Mouse (Mus musculus) heart, embryonic 14.5 days (tissue): Measurements from ENCODE around the gene Lrrc8d. TPM values are rescaled to one million over a fixed set of nuclear protein-coding genes. Genes with fewer than 3 reads are reported as not detected.

Source experiments
- ATAC-seq: fragments of 200-750 bp; cut with Nextera tagmentation; 2 replicates; pipeline ENCODE4 v1.8.0; 2017; ENCODE audit warnings: low read depth, moderate TSS enrichment; ENCODE audit not compliant: insufficient number of reproducible peaks, insufficient read depth, low FRiP score
- H3K27ac ChIP-seq, 2 experiments: fragments of 200-500 bp in 1 of 2; fragments of 300-500 bp in 1 of 2; sonication (generic) in 1 of 2; replicated peaks in 1 of 2; 2 replicates each; pipeline ENCODE4 v1.5.1; 2012 to 2014; ENCODE audit warnings: low read depth in 2 of 2, low read length in 2 of 2, control low read depth in 1 of 2, mild to moderate bottlenecking in 1 of 2, mixed read lengths in 1 of 2; ENCODE audit not compliant: control insufficient read depth in 1 of 2, insufficient read depth in 1 of 2
- H3K27me3 ChIP-seq: fragments of 300-500 bp; sonication (generic); 2 replicates; pipeline ENCODE4 v1.6.1; 2014; ENCODE audit warnings: mild to moderate bottlenecking, low read length, control low read depth; ENCODE audit not compliant: control insufficient read depth, insufficient read depth
- H3K36me3 ChIP-seq: fragments of 300-500 bp; sonication (generic); 2 replicates; pipeline ENCODE4 v1.6.1; 2014; ENCODE audit warnings: mild to moderate bottlenecking, control low read depth, low read length, mixed read lengths; ENCODE audit not compliant: control insufficient read depth, insufficient read depth
- H3K4me1 ChIP-seq, 2 experiments: fragments of 200-500 bp in 1 of 2; fragments of 300-500 bp in 1 of 2; sonication (generic) in 1 of 2; 2 replicates each; pipeline ENCODE4 v1.6.1; 2012 to 2014; ENCODE audit warnings: low read length in 2 of 2, control low read depth in 1 of 2, mixed read lengths in 1 of 2; ENCODE audit not compliant: control insufficient read depth in 2 of 2, insufficient read depth in 2 of 2
- H3K4me2 ChIP-seq: fragments of 300-500 bp; sonication (generic); 2 replicates; pipeline ENCODE4 v1.6.1; 2014; ENCODE audit warnings: mild to moderate bottlenecking, low read length
- H3K4me3 ChIP-seq, 2 experiments: fragments of 200-500 bp in 1 of 2; fragments of 300-500 bp in 1 of 2; sonication (generic) in 1 of 2; 2 replicates each; pipeline ENCODE4 v1.5.1; 2012 to 2014; ENCODE audit warnings: low read length in 2 of 2, mild to moderate bottlenecking in 2 of 2, control low read depth in 1 of 2, low read depth in 1 of 2, moderate library complexity in 1 of 2; ENCODE audit not compliant: control insufficient read depth in 1 of 2, insufficient read depth in 1 of 2
- H3K9ac ChIP-seq: fragments of 300-500 bp; sonication (generic); 2 replicates; pipeline ENCODE4 v1.6.1; 2014; ENCODE audit warnings: mild to moderate bottlenecking, low read length
- H3K9me3 ChIP-seq: fragments of 300-500 bp; sonication (generic); 2 replicates; pipeline ENCODE4 v1.6.1; 2016; ENCODE audit warnings: low read length, control low read depth; ENCODE audit not compliant: control insufficient read depth
- WGBS: fragments of 180-500 bp; shearing (Covaris S2); extraction: QIAGEN DNeasy Blood & Tissue Kit; methylation state at CpG from one replicate; pipeline ENCODE4 v1.1.7; 2014; 5-methylcytosine and 5-hydroxymethylcytosine counted together
- polyA plus RNA-seq: library from polyadenylated mRNA; unstranded; fragments of >200 nt; fragmentation: Nextera tagmentation; extraction: Ambion mirVana; gene quantifications from 2 replicates; pipeline ENCODE4 v1.2.1, GENCODE M21; 2014

Lrrc8d gene
- polyA plus RNA-seq = 9.7 and 10.2 TPM in 2 replicates

DNA sequence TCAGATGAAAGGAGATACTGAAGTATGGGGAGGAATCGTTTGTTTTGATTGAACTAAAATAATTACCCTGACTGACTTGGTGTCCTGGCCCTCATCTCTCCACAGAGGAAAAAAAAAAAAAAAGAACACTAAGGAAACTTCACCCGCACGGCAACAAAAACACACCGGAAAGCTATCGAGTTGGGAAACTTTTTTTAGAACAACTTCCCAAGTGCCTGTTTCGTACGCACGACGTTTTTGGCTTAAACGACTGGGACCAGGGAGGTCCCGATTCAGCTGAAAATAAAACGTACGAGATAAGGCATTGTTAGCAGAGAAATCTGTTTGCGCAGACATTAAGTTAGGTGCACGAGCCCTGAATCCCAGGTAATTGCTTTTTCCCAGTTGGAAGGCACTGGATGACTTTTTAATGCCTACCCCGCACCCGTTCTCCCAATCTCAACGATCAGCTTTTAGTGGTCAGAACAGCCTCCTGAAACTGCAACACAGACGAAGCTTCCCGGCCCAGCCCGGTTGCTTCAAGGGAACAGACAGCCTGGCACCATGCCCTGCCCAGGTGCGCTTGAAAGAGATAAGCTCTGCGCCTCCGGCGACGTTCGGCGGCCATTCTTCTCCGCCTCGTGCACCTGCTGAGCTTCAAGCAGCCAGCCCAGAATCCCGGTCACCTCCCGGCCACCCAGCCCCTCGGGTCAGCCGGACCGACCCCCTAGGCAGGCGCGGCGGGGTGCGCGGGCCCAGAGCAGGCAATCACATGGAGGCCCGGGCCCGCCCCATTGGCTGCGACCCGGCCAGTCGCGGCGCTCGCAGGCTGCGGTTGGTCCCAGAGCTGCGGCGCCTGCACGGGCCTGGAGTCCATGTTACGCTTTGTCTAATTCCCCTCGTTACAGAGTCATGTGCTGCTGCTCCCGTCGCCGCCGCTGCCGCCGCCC is at the start of gene Lrrc8d:
Gene Lrrc8d, plus strand, starts transcription at position 829 of the 929 bp plus-strand sequence.
- Histone ChIP-seq H3K4me3 (peak within 1 kb of the TSS; percentile 78 to 95), H3K27ac (peak within 1 kb of the TSS; percentile 30 to 80; a peak in 3 of 4 replicates), H3K9ac (peak within 1 kb of the TSS; percentile 94), H3K4me2 (peak within 1 kb of the TSS; percentile 93), H3K4me1 (peaks cover 13 to 15% of the 10 kb centered on the region in 2 experiments), H3K36me3 (no peaks in the 10 kb centered on the region), H3K9me3 (no peaks in the 10 kb centered on the region), H3K27me3 (0 out of 2 replicates have a peak, but pooled peaks cover 10% of the 10 kb centered on the region)
- ATAC-seq = peak; percentile 90
- 2% methylated on average over 54 of the region's 60 CpGs for WGBS

- 82% methylated on average over 8 of the region's 8 CpGs for WGBS
These were observed 48.9 kb upstream of the Lrrc8d start for GRCm38 (mm10) chr5:105650728-105651479.

DNA sequence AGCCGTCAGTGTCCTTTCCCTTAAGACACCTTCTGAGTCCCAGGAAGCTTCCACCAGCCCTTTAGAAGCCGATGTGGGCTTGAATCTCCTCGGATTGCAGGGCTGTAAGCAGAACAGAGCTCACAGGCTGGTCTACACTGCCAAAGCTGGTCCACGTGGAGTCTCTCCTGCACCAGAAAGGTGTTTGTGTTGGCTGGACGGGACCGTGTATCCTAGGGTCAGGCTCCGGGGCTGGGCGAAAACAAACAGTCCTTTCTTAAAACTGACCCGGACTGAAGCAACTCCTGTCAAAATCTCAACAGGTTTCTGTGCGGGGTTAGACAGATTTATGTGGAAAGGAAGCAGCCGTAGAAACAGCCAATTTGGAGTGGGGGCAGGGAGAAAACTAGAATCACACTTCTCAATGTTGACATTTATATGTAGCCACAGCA is 48.2 kb upstream of the Lrrc8d start:
- Histone ChIP-seq H3K9me3 (no peaks in the 10 kb centered on the region), H3K36me3 (no peaks in the 10 kb centered on the region), H3K4me2 (no peak overlapping the region), H3K27ac (no peak overlapping the region), H3K4me3 (no peak overlapping the region), H3K9ac (no peak overlapping the region; the same call in 1 of the 2 replicates), H3K4me1 (peaks cover 10 to 17% of the 10 kb centered on the region in 2 experiments; a peak in 3 of 4 replicates), H3K27me3 (no peaks in the 10 kb centered on the region)
- WGBS = 54% methylated on average over 11 of the region's 11 CpGs
- no peak for ATAC-seq

More at GRCm38 (mm10) chr5:105650728-105651479, 48.9 kb upstream of the Lrrc8d start:
- no peaks in the 10 kb centered on the region for H3K27me3 ChIP-seq
- no peak overlapping the region for H3K4me3 ChIP-seq
- no peak overlapping the region for H3K4me2 ChIP-seq
- no peak for ATAC-seq
- no peaks in the 10 kb centered on the region for H3K9me3 ChIP-seq
- no peak overlapping the region for H3K27ac ChIP-seq
- no peaks in the 10 kb centered on the region for H3K36me3 ChIP-seq
- peaks cover 10 to 17% of the 10 kb centered on the region in 2 experiments; a peak in 3 of 4 replicates for H3K4me1 ChIP-seq
- H3K9ac ChIP-seq = no peak overlapping the region

DNA sequence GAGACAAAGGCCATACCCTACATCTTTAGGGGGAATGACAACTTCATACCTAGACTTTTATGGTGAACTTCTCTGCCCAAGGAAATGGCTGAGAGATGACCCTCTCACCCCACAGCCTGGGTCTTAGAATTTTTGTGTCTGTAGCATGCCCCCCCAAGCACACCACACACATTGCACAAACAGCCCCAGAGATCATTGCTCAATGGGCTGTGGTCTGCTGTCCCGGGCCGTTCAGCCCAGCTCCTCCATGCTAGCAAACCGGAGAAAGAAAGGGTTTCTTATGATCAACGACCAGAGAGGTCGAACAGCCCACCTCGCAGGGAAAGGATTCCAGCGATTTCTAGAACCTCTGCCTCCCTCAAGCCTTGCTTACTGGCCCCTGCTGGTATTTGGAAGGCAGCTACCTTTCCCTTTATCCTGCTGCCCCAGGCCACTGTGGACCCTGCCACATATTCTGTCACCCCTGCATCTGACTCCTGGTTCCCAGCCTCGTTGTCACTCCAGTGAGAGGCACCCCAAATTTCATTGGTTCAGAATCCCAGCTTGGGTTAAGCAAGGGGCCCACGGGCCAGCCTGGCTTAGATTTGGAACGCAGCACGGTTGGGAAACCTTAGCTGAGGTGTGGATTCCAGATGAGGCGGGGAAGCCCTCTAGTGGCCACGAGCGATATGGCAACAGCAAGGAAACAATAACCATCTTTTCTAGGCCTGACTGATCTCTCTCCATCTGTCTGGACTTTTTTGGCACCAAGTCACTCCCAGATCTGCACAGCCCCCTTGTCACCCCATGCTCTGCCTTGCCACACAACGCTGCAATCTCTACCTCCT is 45.3 kb upstream of the Lrrc8d start:
- no peaks in the 10 kb centered on the region for H3K9me3 ChIP-seq
- peaks cover 0 to 6% of the 10 kb centered on the region in 2 experiments; a peak in 2 of 4 replicates for H3K4me1 ChIP-seq
- no peaks in the 10 kb centered on the region for H3K27me3 ChIP-seq
- 24% methylated on average over 15 of the region's 15 CpGs for WGBS
- no peak for ATAC-seq
- H3K9ac ChIP-seq = no peak overlapping the region
- no peaks in the 10 kb centered on the region for H3K36me3 ChIP-seq
- H3K27ac ChIP-seq = no peak overlapping the region
- H3K4me2 ChIP-seq = no peak overlapping the region
- no peak overlapping the region for H3K4me3 ChIP-seq

GRCm38 (mm10) chr5:105655100-105655734 is 44.6 kb upstream of the Lrrc8d start:
- no peaks in the 10 kb centered on the region for H3K36me3 ChIP-seq
- no peak overlapping the region for H3K9ac ChIP-seq
- no peak overlapping the region for H3K4me3 ChIP-seq
- no peak for ATAC-seq
- H3K4me1 ChIP-seq = peaks cover 0 to 4% of the 10 kb centered on the region in 2 experiments; a peak in 2 of 4 replicates
- H3K4me2 ChIP-seq = no peak overlapping the region
- 69% methylated on average over 12 of the region's 12 CpGs for WGBS
- no peaks in the 10 kb centered on the region for H3K9me3 ChIP-seq
- H3K27me3 ChIP-seq = no peaks in the 10 kb centered on the region
- no peak overlapping the region for H3K27ac ChIP-seq

- Histone ChIP-seq H3K36me3 (no peaks in the 10 kb centered on the region), H3K4me1 (no peaks in the 10 kb centered on the region; a peak in 1 of 4 replicates), H3K27me3 (no peaks in the 10 kb centered on the region), H3K4me2 (no peak overlapping the region), H3K4me3 (no peak overlapping the region), H3K9ac (no peak overlapping the region), H3K27ac (no peak overlapping the region), H3K9me3 (no peaks in the 10 kb centered on the region)
- WGBS = 86% methylated on average over 5 of the region's 5 CpGs
- no peak for ATAC-seq
These were observed 37.9 kb upstream of the Lrrc8d start for GRCm38 (mm10) chr5:105661894-105662293.
